Mouse (Mus musculus) heart, adult 8-10 months (tissue): ENCODE data around the gene Aco1. TPM values are rescaled to one million over a fixed set of nuclear protein-coding genes. Genes with fewer than 3 reads are reported as not detected.

Experiments used
- total RNA-seq, 4 experiments: library from RNA; stranded (reverse); gene quantifications; 2 replicates each; pipeline ENCODE4 v1.2.4; 2022

Aco1 gene
- total RNA-seq, 4 experiments from 2014 or later = 24.3 to 30.2 (median 26.3) TPM

Other genes starting within 250 kb of the Aco1 start
- gene Ddx58, start 96.7 kb downstream of the Aco1 start, total RNA-seq = 1 to 10 TPM; 6.3 to 9.0 (median 7.0) TPM
- 10 to 100 TPM; 38.6 to 57.0 (median 48.2) TPM for gene Smim27, start 126.5 kb downstream of the Aco1 start, total RNA-seq
- gene Topors, start 126.8 kb downstream of the Aco1 start, total RNA-seq = 10 to 100 TPM in 3 of 4 experiments, 1 to 10 TPM in 1; 9.4 to 11.5 (median 10.1) TPM
- gene Ndufb6, start 136.3 kb downstream of the Aco1 start, total RNA-seq = 100 to 1,000 TPM; 477 to 496 (median 482) TPM